Mouse (Mus musculus): Measurements from ENCODE around the gene Zfp85. TPM values are rescaled to one million over a fixed set of nuclear protein-coding genes. Genes with fewer than 3 reads are reported as not detected.
"Not testable (repeated sequence)": the region's sequence is repeated elsewhere in the genome, so short reads cannot be mapped to it uniquely, and the experiment has no call there.

Zfp85 gene
- 1.7 and 2.7 TPM in 2 replicates for total RNA-seq (2012; rRNA removed)

GRCm38 (mm10) chr13:67754333-67755306, at the start of gene Zfp85:
Gene Zfp85, minus strand, starts transcription at chr13:67755228.
- in situ Hi-C loops (cut with MboI; ENCODE audit: low sequenced_read_pairs in 2 of 2, unreplicated experiment in 2 of 2) = no loop called here
- peak within 1 kb of the TSS; percentile 75 for H3K9ac ChIP-seq (ENCODE audit: insufficient read depth, low read depth, low read length, poor library complexity, severe bottlenecking)
- TF ChIP-seq CHD2 (IDR thresholded peaks at IDR 0.05; ENCODE audit: low read depth, low read length) (no peak), HCFC1 (IDR thresholded peaks at IDR 0.05; ENCODE audit: borderline replicate concordance, insufficient read depth, low read length) (peak; percentile 87), MAFK (IDR thresholded peaks at IDR 0.05; ENCODE audit: insufficient read depth, low read depth, low read length) (no peak), ZNF384 (IDR thresholded peaks at IDR 0.05; ENCODE audit: low read depth, low read length) (no peak)
- peak within 1 kb of the TSS; percentile 55 to 76 for H3K4me3 ChIP-seq (ENCODE audit: insufficient read depth in 1 of 2, low read depth in 1 of 2, low read length in 2 of 2, poor library complexity in 1 of 2, severe bottlenecking in 1 of 2)
- no peaks in the 10 kb centered on the region for H3K36me3 ChIP-seq (ENCODE audit: control insufficient read depth, insufficient read depth, low read length, poor library complexity, severe bottlenecking)
- H3K9me3 ChIP-seq (ENCODE audit: control insufficient read depth, insufficient read depth, low read depth, low read length) = no peaks in the 10 kb centered on the region
- DNase-seq (ENCODE audit: low read depth, low spot score) = peak; percentile 62
- H3K27ac ChIP-seq (ENCODE audit: insufficient read depth, low read depth, low read length, poor library complexity, severe bottlenecking) = peak within 1 kb of the TSS; percentile 67; the same call in 1 of the 2 replicates
- no peaks in the 10 kb centered on the region for H3K4me1 ChIP-seq (ENCODE audit: control insufficient read depth in 2 of 2, insufficient read depth in 2 of 2, low read length in 2 of 2, poor library complexity in 1 of 2)

GRCm38 (mm10) chr13:67799151-67799550, 44.1 kb upstream of the Zfp85 start:
- in situ Hi-C loops (cut with MboI; ENCODE audit: low sequenced_read_pairs in 2 of 2, unreplicated experiment in 2 of 2); H3K9ac ChIP-seq (ENCODE audit: insufficient read depth, low read depth, low read length, poor library complexity, severe bottlenecking); DNase-seq (ENCODE audit: low read depth, low spot score); H3K9me3 ChIP-seq (ENCODE audit: control insufficient read depth, insufficient read depth, low read depth, low read length); H3K36me3 ChIP-seq (ENCODE audit: control insufficient read depth, insufficient read depth, low read length, poor library complexity, severe bottlenecking); H3K4me3 ChIP-seq (ENCODE audit: insufficient read depth in 1 of 2, low read depth in 1 of 2, low read length in 2 of 2, poor library complexity in 1 of 2, severe bottlenecking in 1 of 2); H3K4me1 ChIP-seq (ENCODE audit: control insufficient read depth in 2 of 2, insufficient read depth in 2 of 2, low read length in 2 of 2, poor library complexity in 1 of 2): not testable (repeated sequence)
- peak overlapping the region; percentile 96 for H3K27ac ChIP-seq (ENCODE audit: insufficient read depth, low read depth, low read length, poor library complexity, severe bottlenecking)

- no peaks in the 10 kb centered on the region for H3K4me1 ChIP-seq (ENCODE audit: control insufficient read depth in 2 of 2, insufficient read depth in 2 of 2, low read length in 2 of 2, poor library complexity in 1 of 2)
- H3K36me3 ChIP-seq (ENCODE audit: control insufficient read depth, insufficient read depth, low read length, poor library complexity, severe bottlenecking) = no peaks in the 10 kb centered on the region
- DNase-seq (ENCODE audit: low read depth, low spot score) = no peak
- in situ Hi-C loops (cut with MboI; ENCODE audit: low sequenced_read_pairs in 2 of 2, unreplicated experiment in 2 of 2) = no loop called here
- no peak overlapping the region for H3K4me3 ChIP-seq (ENCODE audit: insufficient read depth in 1 of 2, low read depth in 1 of 2, low read length in 2 of 2, poor library complexity in 1 of 2, severe bottlenecking in 1 of 2)
- H3K9me3 ChIP-seq (ENCODE audit: control insufficient read depth, insufficient read depth, low read depth, low read length) = no peaks in the 10 kb centered on the region; the same call in 1 of the 2 replicates
- no peak for TF ChIP-seq HCFC1 (IDR thresholded peaks at IDR 0.05; ENCODE audit: borderline replicate concordance, insufficient read depth, low read length)
- TF ChIP-seq CHD2 (IDR thresholded peaks at IDR 0.05; ENCODE audit: low read depth, low read length) = no peak
- TF ChIP-seq MAFK (IDR thresholded peaks at IDR 0.05; ENCODE audit: insufficient read depth, low read depth, low read length) = no peak
- TF ChIP-seq ZNF384 (IDR thresholded peaks at IDR 0.05; ENCODE audit: low read depth, low read length) = no peak
- TF ChIP-seq ZC3H11A (IDR thresholded peaks at IDR 0.05; ENCODE audit: borderline replicate concordance, low read depth, low read length) = no peak
- no peak overlapping the region for H3K9ac ChIP-seq (ENCODE audit: insufficient read depth, low read depth, low read length, poor library complexity, severe bottlenecking)
- H3K27ac ChIP-seq (ENCODE audit: insufficient read depth, low read depth, low read length, poor library complexity, severe bottlenecking) = peak overlapping the region; percentile 53; the same call in 1 of the 2 replicates
Measured at GRCm38 (mm10) chr13:67798618-67799017, 43.6 kb upstream of the Zfp85 start.

DNA sequence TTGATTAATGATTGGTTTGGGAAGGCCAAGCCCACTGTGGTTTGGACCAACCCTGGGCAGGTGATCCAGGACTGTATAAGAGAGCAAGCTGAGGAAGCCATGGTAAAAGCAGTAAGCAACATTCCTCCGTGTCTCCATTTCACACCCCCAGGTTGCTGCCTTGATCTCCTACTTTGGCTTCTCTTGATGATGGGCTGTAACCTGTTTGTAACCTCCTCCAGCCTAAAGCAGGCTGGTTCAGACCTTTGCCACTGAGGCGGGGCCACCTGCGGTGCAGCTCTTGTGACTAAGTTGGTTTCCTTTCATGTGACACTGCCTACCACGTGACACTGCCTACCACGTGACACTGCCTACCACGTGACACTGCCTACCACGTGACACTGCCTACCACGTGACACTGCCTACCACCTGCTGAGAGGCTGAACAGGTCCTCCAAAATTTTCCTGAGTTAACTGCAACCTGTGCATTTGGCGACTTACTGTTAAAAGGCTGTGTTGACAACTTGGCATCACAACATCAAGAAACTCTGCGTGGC, 37.0 kb upstream of the Zfp85 start:
- Histone ChIP-seq H3K4me3 (ENCODE audit: insufficient read depth in 1 of 2, low read depth in 1 of 2, low read length in 2 of 2, poor library complexity in 1 of 2, severe bottlenecking in 1 of 2) (no peak overlapping the region; a peak in 1 of 4 replicates), H3K9me3 (ENCODE audit: control insufficient read depth, insufficient read depth, low read depth, low read length) (no peaks in the 10 kb centered on the region), H3K36me3 (ENCODE audit: control insufficient read depth, insufficient read depth, low read length, poor library complexity, severe bottlenecking) (no peaks in the 10 kb centered on the region), H3K9ac (ENCODE audit: insufficient read depth, low read depth, low read length, poor library complexity, severe bottlenecking) (no peak overlapping the region), H3K27ac (ENCODE audit: insufficient read depth, low read depth, low read length, poor library complexity, severe bottlenecking) (peak overlapping the region; percentile 60), H3K4me1 (ENCODE audit: control insufficient read depth in 2 of 2, insufficient read depth in 2 of 2, low read length in 2 of 2, poor library complexity in 1 of 2) (peaks cover 0 to 4% of the 10 kb centered on the region in 2 experiments; a peak in 1 of 4 replicates)
- in situ Hi-C loops (cut with MboI; ENCODE audit: low sequenced_read_pairs in 2 of 2, unreplicated experiment in 2 of 2) = no loop called here
- peak; percentile 22 for DNase-seq (ENCODE audit: low read depth, low spot score)
- TF ChIP-seq CHD2 (IDR thresholded peaks at IDR 0.05; ENCODE audit: low read depth, low read length) = no peak
